Mouse (Mus musculus) ovary, postnatal 36 days (tissue): ENCODE results near the gene Olfr132.
"Not testable (repeated sequence)": the region's sequence is repeated elsewhere in the genome, so short reads cannot be mapped to it uniquely, and the experiment has no call there.

ENCODE experiments used
- DNase-seq: peaks from one replicate; pipeline ENCODE4 v3.0.0; 2022; ENCODE audit warnings: low spot score, mixed read lengths

Gene Olfr132

GRCm38 (mm10) chr17:38134426-38134825, at the start of gene Olfr132:
TSS of gene Olfr132 (minus strand) at chr17:38134526.
- no peak for DNase-seq

GRCm38 (mm10) chr17:38171088-38171487, 36.8 kb upstream of the Olfr132 start, which contains the start of gene Olfr134:
TSS of gene Olfr134 (plus strand) at chr17:38171388.
- DNase-seq = no peak

DNA sequence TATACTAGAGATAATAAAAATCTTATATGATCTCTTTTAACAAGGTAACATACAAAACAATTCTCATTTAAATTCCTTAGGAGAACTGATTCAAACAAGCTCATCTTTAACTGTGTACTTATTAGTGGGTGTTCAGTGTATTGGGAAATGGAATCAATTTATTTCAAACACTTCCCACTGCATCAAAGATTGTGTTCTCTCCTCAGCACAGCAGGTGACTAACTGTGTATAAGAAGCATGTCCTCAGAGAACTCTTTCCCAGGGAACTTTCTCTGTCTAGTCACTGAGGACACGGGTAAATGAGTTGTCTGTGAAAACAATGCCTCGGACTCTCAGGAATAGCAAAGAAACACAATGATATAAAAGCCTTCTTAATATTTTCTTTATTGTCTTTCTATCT, 10.7 kb upstream of the Olfr132 start, which contains the start of gene Olfr133:
Gene Olfr133, plus strand, starts transcription at position 301 of the 400 bp plus-strand sequence.
- no peak for DNase-seq

- DNase-seq = not testable (repeated sequence)
These were observed 9.0 kb downstream of the Olfr132 start for GRCm38 (mm10) chr17:38125371-38125770.

- not testable (repeated sequence) for DNase-seq
These were observed 10.1 kb downstream of the Olfr132 start for GRCm38 (mm10) chr17:38124199-38124598.

GRCm38 (mm10) chr17:38088593-38088992, 45.7 kb downstream of the Olfr132 start, which contains the start of gene Olfr131:
TSS of gene Olfr131 (minus strand) at chr17:38088693.
- no peak for DNase-seq

DNA sequence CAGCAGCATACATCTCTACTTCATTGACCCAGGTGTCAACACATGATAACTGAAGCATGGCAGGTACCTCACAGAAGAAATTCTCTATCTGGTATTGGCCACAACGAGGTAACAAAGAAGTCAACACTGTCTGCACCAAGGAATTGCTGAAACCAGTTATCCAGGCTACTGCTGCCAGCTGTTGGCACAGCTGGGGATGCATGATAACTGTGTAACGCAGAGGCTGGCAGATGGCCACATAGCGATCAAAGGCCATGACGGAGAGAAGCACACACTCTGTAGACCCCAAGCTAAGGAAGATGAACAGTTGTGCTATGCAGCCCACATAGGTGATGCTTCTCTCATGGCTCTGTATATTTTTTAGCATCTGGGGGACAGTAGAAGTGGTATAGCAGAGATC, 52.0 kb downstream of the Olfr132 start:
- no peak for DNase-seq
